Mouse (Mus musculus): Measurements from ENCODE around the gene Utp11.
"Not testable (repeated sequence)": the region's sequence is repeated elsewhere in the genome, so short reads cannot be mapped to it uniquely, and the experiment has no call there.

- TF ChIP-seq CTCF (IDR thresholded peaks at IDR 0.05; ENCODE audit: low read depth, low read length); POLR2A (IDR thresholded peaks at IDR 0.05; ENCODE audit: extremely low read depth, insufficient read depth, low read length): not testable (repeated sequence)
Measured at GRCm38 (mm10) chr4:124708200-124708517, 14.8 kb upstream of the Utp11 start.
